Mouse (Mus musculus): ENCODE results near the gene 2410131K14Rik. TPM values are rescaled to one million over a fixed set of nuclear protein-coding genes. Genes with fewer than 3 reads are reported as not detected.

2410131K14Rik gene
- total and polyA plus RNA-seq, 3 experiments = 4.0 to 4.3 TPM; not detected in 1

- H3K79me2 ChIP-seq (ENCODE audit: control insufficient read depth, insufficient read depth, low read length, poor library complexity) = no peaks in the 10 kb centered on the region
- H3K27ac ChIP-seq (ENCODE audit: control insufficient read depth, low read depth, low read length) = no peak overlapping the region
- H3K36me3 ChIP-seq (ENCODE audit: control insufficient read depth in 1 of 2, insufficient read depth in 2 of 2, low read length in 2 of 2) = no peaks in the 10 kb centered on the region; a peak in 1 of 4 replicates
- H3K27me3 ChIP-seq (ENCODE audit: control insufficient read depth in 1 of 2, insufficient read depth in 2 of 2, low read length in 2 of 2) = no peaks in the 10 kb centered on the region
- H3K4me3 ChIP-seq (ENCODE audit: control insufficient read depth in 1 of 2, insufficient read depth in 1 of 2, low read depth in 2 of 2, low read length in 2 of 2) = no peak overlapping the region
- H3K4me1 ChIP-seq (ENCODE audit: control insufficient read depth in 1 of 2, insufficient read depth in 2 of 2, low read length in 2 of 2) = no peaks in the 10 kb centered on the region
- no peaks in the 10 kb centered on the region for H3K9me3 ChIP-seq (replicated peaks; ENCODE audit: insufficient read depth, low read length)
- no peak overlapping the region for H3K9ac ChIP-seq (ENCODE audit: control insufficient read depth, low read depth, low read length, poor library complexity, severe bottlenecking)
- TF ChIP-seq ETS1 (IDR thresholded peaks at IDR 0.05; ENCODE audit: low read depth, low read length) (no peak), NRF1 (IDR thresholded peaks at IDR 0.05; ENCODE audit: insufficient read depth, low read depth, low read length, poor library complexity, severe bottlenecking) (no peak), GATA1 (IDR thresholded peaks at IDR 0.05; ENCODE audit: low read depth, low read length) (no peak), GABPA (IDR thresholded peaks at IDR 0.05; ENCODE audit: low read depth, low read length) (no peak), MAX (IDR thresholded peaks at IDR 0.05; ENCODE audit: low read length) (no peak), CHD1 (IDR thresholded peaks at IDR 0.05; ENCODE audit: low read depth, low read length) (no peak), CTCF (IDR thresholded peaks at IDR 0.05 in 2 of 3, conservative IDR thresholded peaks at IDR 0.05 in 1 of 3; ENCODE audit: control insufficient read depth in 1 of 3, insufficient read depth in 1 of 3, low read depth in 2 of 3, low read length in 3 of 3, poor library complexity in 1 of 3, severe bottlenecking in 1 of 3) (no peak), RAD21 (IDR thresholded peaks at IDR 0.05; ENCODE audit: low read depth, low read length) (no peak), MAFK (IDR thresholded peaks at IDR 0.05; ENCODE audit: borderline replicate concordance, low read depth, low read length) (no peak), RCOR1 (IDR thresholded peaks at IDR 0.05; ENCODE audit: low read depth, low read length) (no peak), ZNF384 (IDR thresholded peaks at IDR 0.05; ENCODE audit: low read depth, low read length) (no peak), KAT2A (conservative IDR thresholded peaks at IDR 0.05; ENCODE audit: low read depth, low read length) (no peak)
- DNase-seq (ENCODE audit: low read depth, low spot score) = no peak
These were observed 16.2 kb downstream of the 2410131K14Rik start for GRCm38 (mm10) chr5:118261181-118261580.

- H3K27me3 ChIP-seq (ENCODE audit: control insufficient read depth in 1 of 2, insufficient read depth in 2 of 2, low read length in 2 of 2) = no peaks in the 10 kb centered on the region
- H3K79me2 ChIP-seq (ENCODE audit: control insufficient read depth, insufficient read depth, low read length, poor library complexity) = no peaks in the 10 kb centered on the region
- TF ChIP-seq RAD21 (IDR thresholded peaks at IDR 0.05; ENCODE audit: low read depth, low read length) = no peak
- no peak for TF ChIP-seq KAT2A (conservative IDR thresholded peaks at IDR 0.05; ENCODE audit: low read depth, low read length)
- TF ChIP-seq ZMIZ1 (IDR thresholded peaks at IDR 0.05; ENCODE audit: low read depth, low read length) = no peak
- no peak for TF ChIP-seq CTCF (IDR thresholded peaks at IDR 0.05 in 2 of 3, conservative IDR thresholded peaks at IDR 0.05 in 1 of 3; ENCODE audit: control insufficient read depth in 1 of 3, insufficient read depth in 1 of 3, low read depth in 2 of 3, low read length in 3 of 3, poor library complexity in 1 of 3, severe bottlenecking in 1 of 3)
- TF ChIP-seq USF1 (IDR thresholded peaks at IDR 0.05; ENCODE audit: low read depth, low read length) = no peak
- TF ChIP-seq MEF2A (IDR thresholded peaks at IDR 0.05; ENCODE audit: extremely low read depth, insufficient replicate concordance, low read depth, low read length, poor library complexity, severe bottlenecking) = no peak
- no peak for TF ChIP-seq EP300 (IDR thresholded peaks at IDR 0.05; ENCODE audit: low read depth in 1 of 2, low read length in 2 of 2)
- TF ChIP-seq ZNF384 (IDR thresholded peaks at IDR 0.05; ENCODE audit: low read depth, low read length) = no peak
- TF ChIP-seq USF2 (IDR thresholded peaks at IDR 0.05; ENCODE audit: borderline replicate concordance in 1 of 2, insufficient read depth in 1 of 2, low read depth in 1 of 2, low read length in 2 of 2) = no peak
- no peak for TF ChIP-seq ELF1 (IDR thresholded peaks at IDR 0.05; ENCODE audit: low read depth, low read length)
- TF ChIP-seq ZC3H11A (IDR thresholded peaks at IDR 0.05; ENCODE audit: low read depth, low read length) = no peak
- H3K4me3 ChIP-seq (ENCODE audit: control insufficient read depth in 1 of 2, insufficient read depth in 1 of 2, low read depth in 2 of 2, low read length in 2 of 2) = no peak overlapping the region
- H3K36me3 ChIP-seq (ENCODE audit: control insufficient read depth in 1 of 2, insufficient read depth in 2 of 2, low read length in 2 of 2) = no peaks in the 10 kb centered on the region; a peak in 1 of 4 replicates
- H3K4me1 ChIP-seq (ENCODE audit: control insufficient read depth in 1 of 2, insufficient read depth in 2 of 2, low read length in 2 of 2) = no peaks in the 10 kb centered on the region
- H3K27ac ChIP-seq (ENCODE audit: control insufficient read depth, low read depth, low read length) = no peak overlapping the region
- no peak for DNase-seq (ENCODE audit: low read depth, low spot score)
- no peak overlapping the region for H3K9ac ChIP-seq (ENCODE audit: control insufficient read depth, low read depth, low read length, poor library complexity, severe bottlenecking)
- no peaks in the 10 kb centered on the region for H3K9me3 ChIP-seq (replicated peaks; ENCODE audit: insufficient read depth, low read length)
These were observed 17.4 kb downstream of the 2410131K14Rik start for GRCm38 (mm10) chr5:118262418-118262817.
